Mouse (Mus musculus) bone marrow macrophage, adult 2 months (primary cell): ENCODE results near the gene Gm49369.

Experiments
- CTCF ChIP-seq: IDR thresholded peaks from 2 replicates; pipeline ENCODE4 v1.5.1; 2012; ENCODE audit warnings: low read depth, mild to moderate bottlenecking, low read length, moderate library complexity
- POLR2A ChIP-seq: IDR thresholded peaks from 2 replicates; pipeline ENCODE4 v1.6.1; 2012; ENCODE audit warnings: mild to moderate bottlenecking, low read depth, low read length, borderline replicate concordance

DNA sequence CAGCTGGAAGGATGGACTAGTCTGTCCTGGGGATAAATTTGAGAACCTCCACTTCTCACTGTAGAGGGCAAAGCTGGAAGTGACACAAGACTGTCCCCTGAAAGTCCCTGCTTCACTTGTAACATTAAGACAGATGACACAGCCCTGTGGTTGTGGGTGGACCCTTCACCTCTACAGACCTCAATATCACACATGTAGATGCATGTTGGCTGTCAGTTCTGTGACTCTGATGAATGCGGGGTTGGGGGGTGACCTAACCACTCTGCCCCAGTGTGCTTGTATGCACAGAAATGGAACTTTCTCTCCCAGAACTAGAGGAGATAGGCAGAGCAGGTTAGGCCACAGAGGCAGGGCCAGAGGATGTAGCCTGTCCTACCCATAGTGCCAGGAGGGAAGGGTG is 14.1 kb upstream of the Gm49369 start:
- no peak for TF ChIP-seq CTCF
- TF ChIP-seq POLR2A = no peak
